ENCODE assay signal across 11 mouse cellular contexts in the genomic region with DNA sequence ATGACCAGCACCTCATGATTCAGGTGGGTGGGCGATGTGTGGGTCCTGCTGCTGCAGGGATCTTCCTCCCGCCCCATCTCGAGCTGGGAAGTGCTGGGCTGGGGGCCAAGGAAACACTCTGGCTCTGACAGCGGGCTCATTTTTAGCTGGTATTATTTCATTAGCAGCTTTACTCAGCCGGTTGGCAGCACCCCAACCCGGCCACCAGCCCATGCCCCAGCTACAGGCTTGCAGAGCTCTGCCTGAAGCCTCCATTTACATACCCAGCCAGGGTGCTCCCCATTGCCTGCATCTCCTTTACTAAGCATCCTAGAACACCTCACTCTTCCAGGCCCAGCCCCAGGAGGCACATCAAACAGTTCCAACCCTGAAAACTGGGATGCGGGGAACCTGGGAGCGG. TPM values are rescaled to one million over a fixed set of nuclear protein-coding genes. Genes with fewer than 3 reads are reported as not detected.
DNase-seq lines count a peak whose midpoint lies in the region; ATAC-seq and TF ChIP-seq lines count a peak whose summit lies in the region.
"Had no signal": no experiment of that assay in that cellular context is flagged by ENCODE, and none has a peak within 500 bp of the region (broad histone marks: within the 10 kb centered on the region; RNA-seq: fewer than 3 reads in every experiment).

No protein-coding gene starts in this region.

- H3K9ac ChIP-seq in hindbrain, postnatal 0 days (replicated peaks; ENCODE audit: low read length), result no peak overlapping the region
- no peak overlapping the region for H3K9ac ChIP-seq in hindbrain, embryonic 12.5 days

- peak; percentile 55 for ATAC-seq in hindbrain, postnatal 0 days
- ATAC-seq in hindbrain, embryonic 12.5 days (ENCODE audit: low FRiP score), result no peak

- H3K36me3 ChIP-seq in hindbrain, postnatal 0 days (ENCODE audit: insufficient read depth, low read length), result no peaks in the 10 kb centered on the region
- no peaks in the 10 kb centered on the region for H3K36me3 ChIP-seq in hindbrain, embryonic 12.5 days
- no peaks in the 10 kb centered on the region for H3K36me3 ChIP-seq in limb, embryonic 10.5 days

- H3K27me3 ChIP-seq in hindbrain, postnatal 0 days (ENCODE audit: insufficient read depth, low read length), result no peaks in the 10 kb centered on the region
- 0 out of 2 replicates have a peak, but pooled peaks cover 3% of the 10 kb centered on the region for H3K27me3 ChIP-seq in hindbrain, embryonic 12.5 days
- no peaks in the 10 kb centered on the region for H3K27me3 ChIP-seq in limb, embryonic 10.5 days (ENCODE audit: low read depth, poor library complexity, severe bottlenecking)

- 0 out of 2 replicates have a peak overlapping the region, but pooled peaks have one; percentile 3 for H3K27ac ChIP-seq in hindbrain, postnatal 0 days
- H3K27ac ChIP-seq in hindbrain, embryonic 12.5 days, result no peak overlapping the region
- no peak overlapping the region for H3K27ac ChIP-seq in limb, embryonic 10.5 days
- H3K27ac ChIP-seq: heart, adult 2 months; macrophage had no signal

- H3K4me3 ChIP-seq in hindbrain, postnatal 0 days (ENCODE audit: low read length), result no peak overlapping the region
- H3K4me3 ChIP-seq in hindbrain, embryonic 12.5 days, result no peak overlapping the region
- no peak overlapping the region for H3K4me3 ChIP-seq in limb, embryonic 10.5 days
- H3K4me3 ChIP-seq: heart, adult 2 months had no signal

- H3K4me1 ChIP-seq in hindbrain, postnatal 0 days (ENCODE audit: insufficient read depth, low read length), result 0 out of 2 replicates have a peak, but pooled peaks cover 6% of the 10 kb centered on the region
- H3K4me1 ChIP-seq in hindbrain, embryonic 12.5 days, result peaks cover 4% of the 10 kb centered on the region; the same call in 1 of the 2 replicates
- H3K4me1 ChIP-seq in limb, embryonic 10.5 days, result peaks cover 3% of the 10 kb centered on the region

- peak; percentile 79 for DNase-seq in hindbrain, postnatal 0 days (ENCODE audit: low spot score)
- DNase-seq in cerebellum, postnatal 10 days, result peak; percentile 92 to 95
- peak; percentile 73 to 83 for DNase-seq in layer of hippocampus, adult 8-10 months (ENCODE audit: low spot score in 2 of 2)
- DNase-seq in right cerebral cortex, postnatal 14 days, result peak; percentile 58
- DNase-seq in B cell, adult 2 months, result no peak
- DNase-seq in limb, embryonic 10.5 days (ENCODE audit: low spot score), result no peak
- DNase-seq: kidney, postnatal 4 days; thymus, adult 18-20 months had no signal

- no peaks in the 10 kb centered on the region for H3K9me3 ChIP-seq in hindbrain, postnatal 0 days (ENCODE audit: low read length)
- no peaks in the 10 kb centered on the region for H3K9me3 ChIP-seq in hindbrain, embryonic 12.5 days (replicated peaks)
- H3K9me3 ChIP-seq in limb, embryonic 10.5 days (replicated peaks), result no peaks in the 10 kb centered on the region

- no peak for TF ChIP-seq CTCF in hindbrain, postnatal 0 days (IDR thresholded peaks at IDR 0.05; ENCODE audit: low read depth)

- no peak overlapping the region for H3K4me2 ChIP-seq in hindbrain, postnatal 0 days (ENCODE audit: low read depth, low read length)
- no peak overlapping the region for H3K4me2 ChIP-seq in hindbrain, embryonic 12.5 days (replicated peaks)

- WGBS in hindbrain, postnatal 0 days, result 41% methylated on average over 8 of the region's 8 CpGs
- 67% methylated on average over 8 of the region's 8 CpGs for WGBS in hindbrain, embryonic 12.5 days
- WGBS in limb, embryonic 10.5 days, result 66% methylated on average over 8 of the region's 8 CpGs

RNA-seq across cellular contexts. Expression of a gene that starts 29.0 kb away (rescaled TPM):
- 4.0 and 5.4 TPM in 2 replicates for total RNA-seq in hindbrain, postnatal 0 days (2014; rRNA removed)
- polyA plus RNA-seq in hindbrain, postnatal 0 days (2015; fragmentation: Nextera tagmentation; extraction: Ambion mirVana), result 2.0 and 2.9 TPM in 2 replicates
- 3.2 and 3.4 TPM in 2 replicates for polyA plus RNA-seq in hindbrain, embryonic 12.5 days (2016; fragmentation: Nextera tagmentation; extraction: Ambion mirVana)
- total RNA-seq in layer of hippocampus, adult 8-10 months (2022), result 1 to 10 TPM; 1.7 to 2.8 (median 2.1) TPM
- polyA plus RNA-seq in limb, embryonic 10.5 days (2016; fragmentation: Nextera tagmentation; extraction: Ambion mirVana), result 0.41 and 1.8 TPM in 2 replicates
- total RNA-seq: heart, adult 2 months had no signal

Comparison
In these comparisons a context has a peak if more than half of its experiments do, and no peak if none do; other contexts are left out.
1. DNase-seq: peak in hindbrain, postnatal 0 days (single experiment), cerebellum, postnatal 10 days (2 of 2), layer of hippocampus, adult 8-10 months (2 of 2) and right cerebral cortex, postnatal 14 days (single experiment); none in B cell, adult 2 months (0 of 2) and limb, embryonic 10.5 days (single experiment).